Mouse (Mus musculus) limb, embryonic 13.5 days (tissue): ENCODE data around the gene Plce1. TPM values are rescaled to one million over a fixed set of nuclear protein-coding genes. Genes with fewer than 3 reads are reported as not detected.
A peak's percentile ranks its signal among the peaks of the same experiment; 100 is the strongest.

ENCODE experiments used
- ATAC-seq: fragments of 200-750 bp; cut with Nextera tagmentation; 2 replicates; pipeline ENCODE4 v1.8.0; 2017; ENCODE audit warnings: low read depth, moderate number of reproducible peaks, moderate TSS enrichment; ENCODE audit not compliant: low FRiP score
- H3K27ac ChIP-seq: fragments of 300-500 bp; sonication (generic); 2 replicates; pipeline ENCODE4 v1.5.1; 2015; ENCODE audit warnings: inconsistent platforms, mild to moderate bottlenecking, moderate library complexity
- H3K27me3 ChIP-seq: fragments of 300-500 bp; sonication (generic); 2 replicates; pipeline ENCODE4 v1.6.1; 2015; ENCODE audit warnings: mild to moderate bottlenecking, inconsistent platforms
- H3K36me3 ChIP-seq: fragments of 300-500 bp; sonication (generic); 2 replicates; pipeline ENCODE4 v1.6.1; 2015; ENCODE audit warnings: inconsistent platforms, mild to moderate bottlenecking, moderate library complexity
- H3K4me1 ChIP-seq: fragments of 300-500 bp; sonication (generic); 2 replicates; pipeline ENCODE4 v1.6.1; 2015; ENCODE audit warnings: inconsistent platforms
- H3K4me2 ChIP-seq: fragments of 300-500 bp; sonication (generic); replicated peaks from 2 replicates; pipeline ENCODE4 v1.6.1; 2015; ENCODE audit warnings: inconsistent platforms, mild to moderate bottlenecking, moderate library complexity
- H3K4me3 ChIP-seq: fragments of 300-500 bp; sonication (generic); 2 replicates; pipeline ENCODE4 v1.5.1; 2015; ENCODE audit warnings: moderate library complexity, mild to moderate bottlenecking, inconsistent platforms
- H3K9ac ChIP-seq: fragments of 300-500 bp; sonication (generic); 2 replicates; pipeline ENCODE4 v1.6.1; 2015; ENCODE audit warnings: mild to moderate bottlenecking, inconsistent platforms
- H3K9me3 ChIP-seq: fragments of 300-500 bp; sonication (generic); 2 replicates; pipeline ENCODE4 v1.6.1; 2016; ENCODE audit warnings: inconsistent platforms
- WGBS: fragments of 180-500 bp; shearing (Covaris S2); methylation state at CpG from one replicate; pipeline ENCODE4 v1.1.7; 2015; 5-methylcytosine and 5-hydroxymethylcytosine counted together
- polyA plus RNA-seq: library from polyadenylated mRNA; unstranded; fragments of >200 nt; fragmentation: Nextera tagmentation; extraction: Ambion mirVana; gene quantifications from 2 replicates; pipeline ENCODE4 v1.2.1, GENCODE M21; 2015

Plce1 gene
- polyA plus RNA-seq, 1 experiment from 2014 or later, result 10.1 TPM

DNA sequence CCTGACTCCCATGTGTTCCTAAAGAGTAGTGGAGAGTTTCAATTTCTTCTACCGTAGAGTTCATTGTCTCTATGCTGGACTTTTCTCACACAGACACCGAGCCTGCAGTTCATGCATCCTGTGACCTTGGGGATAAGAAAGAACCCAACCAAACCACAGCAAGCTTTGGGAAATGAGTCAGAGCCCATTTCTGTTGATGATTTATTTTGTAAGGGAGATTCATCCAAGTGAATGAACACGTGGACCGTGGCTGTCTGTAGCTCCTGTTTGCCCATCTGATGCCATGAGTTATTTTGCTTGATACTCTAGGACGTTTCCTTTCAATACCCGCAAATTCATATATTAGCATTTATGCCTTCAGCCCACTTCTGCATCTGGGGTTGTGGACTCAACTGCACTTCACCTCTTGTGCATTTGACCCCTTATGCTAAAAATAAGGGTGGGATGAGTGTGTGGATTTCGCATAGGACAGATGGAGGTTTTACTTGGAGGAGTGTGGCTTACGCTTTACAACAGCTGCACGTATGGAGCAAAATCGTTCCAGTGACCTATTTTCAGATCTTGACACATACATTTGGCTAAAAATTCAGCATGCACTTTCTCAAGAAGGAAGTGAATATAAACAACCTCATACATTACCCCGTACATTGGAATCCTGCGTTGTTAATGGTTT, 112.5 kb downstream of the Plce1 start:
- no peaks in the 10 kb centered on the region for H3K36me3 ChIP-seq
- no peaks in the 10 kb centered on the region for H3K9me3 ChIP-seq
- H3K4me3 ChIP-seq, result no peak overlapping the region
- H3K4me1 ChIP-seq, result peaks cover 13% of the 10 kb centered on the region
- H3K27me3 ChIP-seq, result no peaks in the 10 kb centered on the region
- 82% methylated on average over 12 of the region's 12 CpGs for WGBS
- no peak overlapping the region for H3K4me2 ChIP-seq
- H3K27ac ChIP-seq, result no peak overlapping the region
- no peak for ATAC-seq
- no peak overlapping the region for H3K9ac ChIP-seq

DNA sequence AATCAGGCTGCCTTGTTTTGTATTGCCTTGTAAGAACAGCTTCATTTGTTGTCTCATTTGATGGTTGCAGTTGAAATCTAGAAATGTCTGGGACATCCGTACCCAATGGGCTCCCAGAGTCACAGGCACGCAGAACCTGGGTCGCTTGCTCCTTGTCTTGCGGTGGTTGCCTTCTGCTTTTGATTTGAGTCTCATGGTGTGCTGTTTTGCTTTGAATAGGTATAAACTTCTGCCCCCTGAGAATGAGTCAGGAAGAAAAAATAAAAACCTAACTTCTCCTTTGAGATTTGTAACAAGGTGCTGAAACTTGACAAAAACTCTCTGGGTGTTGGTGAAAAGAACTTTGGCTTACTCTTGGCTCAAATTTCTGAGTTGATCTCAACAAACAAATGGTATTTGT, 115.2 kb downstream of the Plce1 start:
- H3K9ac ChIP-seq, result no peak overlapping the region
- H3K36me3 ChIP-seq, result no peaks in the 10 kb centered on the region
- WGBS, result 67% methylated on average over 4 of the region's 4 CpGs
- no peak for ATAC-seq
- H3K4me3 ChIP-seq, result no peak overlapping the region
- H3K4me1 ChIP-seq, result 0 out of 2 replicates have a peak, but pooled peaks cover 6% of the 10 kb centered on the region
- H3K9me3 ChIP-seq, result no peaks in the 10 kb centered on the region
- H3K27ac ChIP-seq, result no peak overlapping the region
- no peaks in the 10 kb centered on the region for H3K27me3 ChIP-seq
- no peak overlapping the region for H3K4me2 ChIP-seq

DNA sequence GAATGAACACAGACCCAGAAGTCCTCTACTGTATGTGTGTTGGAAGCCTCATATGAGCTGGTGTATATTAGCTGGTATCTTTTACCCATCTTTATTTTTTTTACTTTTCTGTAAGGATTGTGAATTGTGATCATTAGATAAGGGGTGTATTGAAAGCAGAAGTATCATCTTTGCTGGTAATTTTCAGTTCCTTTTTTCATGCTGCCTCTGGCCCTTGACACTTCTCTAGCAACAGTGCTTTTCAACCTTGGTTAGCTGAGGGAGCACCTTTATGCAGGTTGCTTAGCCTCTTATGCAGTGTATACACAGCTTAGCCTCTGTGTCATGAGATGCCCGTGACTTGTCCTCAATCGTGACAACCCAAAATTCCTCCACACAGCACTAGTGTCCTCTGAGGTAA, 116.5 kb downstream of the Plce1 start:
- H3K4me2 ChIP-seq, result no peak overlapping the region
- H3K27ac ChIP-seq, result no peak overlapping the region
- H3K9ac ChIP-seq, result no peak overlapping the region
- H3K9me3 ChIP-seq, result no peaks in the 10 kb centered on the region
- WGBS, result 82% methylated on average over 2 of the region's 2 CpGs
- H3K36me3 ChIP-seq, result no peaks in the 10 kb centered on the region
- ATAC-seq, result no peak
- H3K4me1 ChIP-seq, result peaks cover 7% of the 10 kb centered on the region
- no peak overlapping the region for H3K4me3 ChIP-seq
- H3K27me3 ChIP-seq, result no peaks in the 10 kb centered on the region

- no peaks in the 10 kb centered on the region for H3K9me3 ChIP-seq
- no peak for ATAC-seq
- WGBS, result 83% methylated on average over 3 of the region's 3 CpGs
Measured at GRCm38 (mm10) chr19:38599001-38599400, 118.1 kb downstream of the Plce1 start.

GRCm38 (mm10) chr19:38601127-38601526, 120.2 kb downstream of the Plce1 start:
- Histone ChIP-seq H3K9me3 (no peaks in the 10 kb centered on the region), H3K4me2 (no peak overlapping the region), H3K36me3 (no peaks in the 10 kb centered on the region), H3K27ac (no peak overlapping the region), H3K4me1 (peaks cover 10% of the 10 kb centered on the region), H3K4me3 (no peak overlapping the region), H3K27me3 (no peaks in the 10 kb centered on the region), H3K9ac (no peak overlapping the region)
- 78% methylated on average over 5 of the region's 5 CpGs for WGBS
- no peak for ATAC-seq

More at GRCm38 (mm10) chr19:38599001-38599400, 118.1 kb downstream of the Plce1 start:
- peaks cover 15% of the 10 kb centered on the region for H3K4me1 ChIP-seq
- H3K9ac ChIP-seq, result no peak overlapping the region
- H3K27me3 ChIP-seq, result no peaks in the 10 kb centered on the region
- H3K4me3 ChIP-seq, result no peak overlapping the region
- no peaks in the 10 kb centered on the region for H3K36me3 ChIP-seq
- H3K4me2 ChIP-seq, result no peak overlapping the region
- no peak overlapping the region for H3K27ac ChIP-seq

- H3K36me3 ChIP-seq, result no peaks in the 10 kb centered on the region
- H3K9ac ChIP-seq, result no peak overlapping the region
- 0 out of 2 replicates have a peak overlapping the region, but pooled peaks have one; percentile 2 for H3K4me2 ChIP-seq
- no peak overlapping the region for H3K4me3 ChIP-seq
- WGBS, result 47% methylated on average over 9 of the region's 9 CpGs
- no peaks in the 10 kb centered on the region for H3K9me3 ChIP-seq
- ATAC-seq, result peak; percentile 48; the same call in 1 of the 2 replicates
- no peak overlapping the region; the same call in 1 of the 2 replicates for H3K27ac ChIP-seq
- H3K4me1 ChIP-seq, result peaks cover 10% of the 10 kb centered on the region
- H3K27me3 ChIP-seq, result no peaks in the 10 kb centered on the region
Measured at GRCm38 (mm10) chr19:38602811-38603210, 121.9 kb downstream of the Plce1 start.

- ATAC-seq, result no peak
- Histone ChIP-seq H3K9me3 (no peaks in the 10 kb centered on the region), H3K4me3 (no peak overlapping the region), H3K4me1 (peaks cover 16% of the 10 kb centered on the region), H3K36me3 (no peaks in the 10 kb centered on the region), H3K9ac (no peak overlapping the region), H3K4me2 (no peak overlapping the region), H3K27me3 (no peaks in the 10 kb centered on the region), H3K27ac (no peak overlapping the region)
- 89% methylated on average over 5 of the region's 5 CpGs for WGBS
Measured at GRCm38 (mm10) chr19:38607236-38607635, 126.3 kb downstream of the Plce1 start.

GRCm38 (mm10) chr19:38608951-38609654, 128.2 kb downstream of the Plce1 start:
- H3K36me3 ChIP-seq, result no peaks in the 10 kb centered on the region
- no peak overlapping the region for H3K4me2 ChIP-seq
- H3K27me3 ChIP-seq, result no peaks in the 10 kb centered on the region
- no peak overlapping the region for H3K27ac ChIP-seq
- no peak for ATAC-seq
- 90% methylated on average over 8 of the region's 8 CpGs for WGBS
- H3K9ac ChIP-seq, result no peak overlapping the region
- H3K4me3 ChIP-seq, result no peak overlapping the region
- 0 out of 2 replicates have a peak, but pooled peaks cover 6% of the 10 kb centered on the region for H3K4me1 ChIP-seq
- no peaks in the 10 kb centered on the region for H3K9me3 ChIP-seq

DNA sequence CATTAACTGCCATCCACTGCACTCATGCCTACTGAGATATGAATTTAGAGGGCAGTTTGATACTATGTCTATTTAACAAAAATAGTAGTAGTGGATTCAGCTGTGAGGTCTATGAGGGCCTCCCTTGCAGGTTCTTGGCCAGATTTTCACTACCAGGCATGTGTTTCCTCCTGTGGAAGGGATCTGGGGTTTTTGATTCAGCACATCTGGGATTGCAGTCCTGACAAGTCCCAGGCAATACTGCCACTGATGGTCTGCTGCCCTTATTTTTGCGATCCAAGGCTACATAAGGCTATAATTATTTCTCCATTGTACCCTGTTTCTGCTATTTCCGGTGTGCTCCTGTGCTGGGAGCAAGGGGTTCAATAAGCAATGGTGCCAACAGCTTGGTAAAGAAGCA, 129.4 kb downstream of the Plce1 start:
- Histone ChIP-seq H3K36me3 (no peaks in the 10 kb centered on the region), H3K9me3 (no peaks in the 10 kb centered on the region), H3K4me3 (no peak overlapping the region), H3K27ac (no peak overlapping the region), H3K9ac (no peak overlapping the region), H3K4me1 (0 out of 2 replicates have a peak, but pooled peaks cover 6% of the 10 kb centered on the region), H3K27me3 (no peaks in the 10 kb centered on the region), H3K4me2 (no peak overlapping the region)
- no peak for ATAC-seq
- WGBS, result 43% methylated on average over 2 of the region's 2 CpGs

GRCm38 (mm10) chr19:38610809-38611208, 129.9 kb downstream of the Plce1 start:
- WGBS, result 83% methylated on average over 8 of the region's 8 CpGs
- ATAC-seq, result no peak
- 0 out of 2 replicates have a peak, but pooled peaks cover 6% of the 10 kb centered on the region for H3K4me1 ChIP-seq

DNA sequence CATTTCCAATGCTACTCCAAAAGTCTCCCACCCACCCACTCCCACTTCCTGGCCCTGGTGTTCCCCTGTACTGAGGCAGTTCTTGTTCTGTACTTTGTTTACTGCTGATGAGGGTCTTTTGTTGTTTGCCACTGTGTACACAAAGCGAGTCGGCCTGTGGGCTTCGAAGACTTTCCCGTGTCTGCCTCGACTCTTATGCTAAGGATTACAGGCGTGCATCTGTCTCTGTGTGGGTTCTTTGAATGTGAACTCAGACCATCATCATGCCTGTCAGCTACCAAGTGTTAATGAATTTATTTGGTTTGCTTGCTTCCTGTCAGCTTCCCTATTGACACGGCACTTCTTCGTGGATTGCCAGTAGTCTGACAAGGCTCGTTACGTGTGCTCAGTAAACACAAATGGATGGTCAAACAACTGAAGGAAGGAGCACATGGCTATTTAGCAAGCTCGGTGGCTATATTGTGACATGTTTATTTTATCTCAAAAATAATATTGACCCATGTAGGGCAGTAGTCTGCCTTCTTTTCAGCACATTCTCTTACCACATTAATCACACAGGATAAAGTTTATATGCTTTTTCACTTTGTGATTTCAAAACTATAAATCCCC, 133.3 kb downstream of the Plce1 start:
- 76% methylated on average over 11 of the region's 11 CpGs for WGBS
- ATAC-seq, result no peak
- no peak overlapping the region for H3K4me3 ChIP-seq
- H3K27me3 ChIP-seq, result no peaks in the 10 kb centered on the region
- no peak overlapping the region for H3K9ac ChIP-seq
- H3K36me3 ChIP-seq, result no peaks in the 10 kb centered on the region
- H3K27ac ChIP-seq, result no peak overlapping the region
- no peaks in the 10 kb centered on the region for H3K9me3 ChIP-seq
- no peak overlapping the region for H3K4me2 ChIP-seq
- 0 out of 2 replicates have a peak, but pooled peaks cover 6% of the 10 kb centered on the region for H3K4me1 ChIP-seq

More at GRCm38 (mm10) chr19:38610809-38611208, 129.9 kb downstream of the Plce1 start:
- H3K9me3 ChIP-seq, result no peaks in the 10 kb centered on the region
- H3K36me3 ChIP-seq, result no peaks in the 10 kb centered on the region
- H3K27me3 ChIP-seq, result no peaks in the 10 kb centered on the region
- H3K9ac ChIP-seq, result no peak overlapping the region
- H3K27ac ChIP-seq, result no peak overlapping the region
- no peak overlapping the region for H3K4me3 ChIP-seq
- no peak overlapping the region for H3K4me2 ChIP-seq

DNA sequence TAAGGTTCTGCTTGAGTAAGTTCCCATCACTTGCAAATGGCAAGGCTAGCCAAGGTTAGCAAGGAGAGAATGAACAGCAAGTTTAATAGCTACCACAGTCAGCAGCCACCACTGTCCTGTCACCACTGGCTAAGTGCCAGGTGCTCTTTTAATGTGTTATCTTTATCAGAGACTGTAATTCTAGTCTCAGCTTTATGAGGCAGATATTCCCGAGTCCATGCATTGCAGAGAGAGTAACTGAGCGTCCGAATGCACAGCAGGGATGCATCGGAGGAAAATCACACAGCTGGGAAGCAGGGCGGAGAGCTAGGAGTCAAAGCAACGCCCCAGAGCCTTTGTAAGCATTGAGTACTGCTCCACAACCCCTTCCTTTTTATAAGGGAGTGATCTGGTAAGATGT, 134.4 kb downstream of the Plce1 start:
- no peaks in the 10 kb centered on the region for H3K36me3 ChIP-seq
- 49% methylated on average over 6 of the region's 6 CpGs for WGBS
- no peak overlapping the region for H3K27ac ChIP-seq
- no peaks in the 10 kb centered on the region for H3K27me3 ChIP-seq
- H3K4me1 ChIP-seq, result 0 out of 2 replicates have a peak, but pooled peaks cover 6% of the 10 kb centered on the region
- H3K9ac ChIP-seq, result no peak overlapping the region
- no peaks in the 10 kb centered on the region for H3K9me3 ChIP-seq
- no peak overlapping the region for H3K4me2 ChIP-seq
- no peak for ATAC-seq
- no peak overlapping the region for H3K4me3 ChIP-seq
